Mouse (Mus musculus) limb, embryonic 10.5 days (tissue): Measurements from ENCODE around the gene Mcfd2. TPM values are rescaled to one million over a fixed set of nuclear protein-coding genes. Genes with fewer than 3 reads are reported as not detected.

Experiments used
- DNase-seq: peaks from one replicate; pipeline ENCODE4 v3.0.0-alpha.2; 2017; ENCODE audit warnings: low spot score
- H3K27ac ChIP-seq: fragments of 300-500 bp; sonication (generic); 2 replicates; pipeline ENCODE4 v1.5.1; 2016; ENCODE audit warnings: mild to moderate bottlenecking
- H3K27me3 ChIP-seq: fragments of 300-500 bp; sonication (generic); 2 replicates; pipeline ENCODE4 v1.6.1; 2016; ENCODE audit warnings: low read depth, mild to moderate bottlenecking; ENCODE audit not compliant: poor library complexity, severe bottlenecking
- H3K36me3 ChIP-seq: fragments of 300-500 bp; sonication (generic); 2 replicates; pipeline ENCODE4 v1.6.1; 2016; ENCODE audit warnings: mild to moderate bottlenecking, moderate library complexity
- H3K4me1 ChIP-seq: fragments of 300-500 bp; sonication (generic); 2 replicates; pipeline ENCODE4 v1.6.1; 2016
- H3K4me3 ChIP-seq: fragments of 300-500 bp; sonication (generic); 2 replicates; pipeline ENCODE4 v1.5.1; 2016; ENCODE audit warnings: mild to moderate bottlenecking, moderate library complexity
- H3K9me3 ChIP-seq: fragments of 300-500 bp; sonication (generic); replicated peaks from 2 replicates; pipeline ENCODE4 v1.6.1; 2016; ENCODE audit warnings: mild to moderate bottlenecking
- whole genome bisulfite sequencing: fragments of 180-500 bp; shearing (Covaris S2); methylation state at CpG from one replicate; pipeline ENCODE4 v1.1.7; 2016; 5-methylcytosine and 5-hydroxymethylcytosine counted together
- polyA plus RNA-seq: library from polyadenylated mRNA; unstranded; fragments of >200 nt; fragmentation: Nextera tagmentation; extraction: Ambion mirVana; gene quantifications from 2 replicates; pipeline ENCODE4 v1.2.1, GENCODE M21; 2016

Gene Mcfd2
- polyA plus RNA-seq, 1 experiment from 2014 or later: 76.4 TPM

DNA sequence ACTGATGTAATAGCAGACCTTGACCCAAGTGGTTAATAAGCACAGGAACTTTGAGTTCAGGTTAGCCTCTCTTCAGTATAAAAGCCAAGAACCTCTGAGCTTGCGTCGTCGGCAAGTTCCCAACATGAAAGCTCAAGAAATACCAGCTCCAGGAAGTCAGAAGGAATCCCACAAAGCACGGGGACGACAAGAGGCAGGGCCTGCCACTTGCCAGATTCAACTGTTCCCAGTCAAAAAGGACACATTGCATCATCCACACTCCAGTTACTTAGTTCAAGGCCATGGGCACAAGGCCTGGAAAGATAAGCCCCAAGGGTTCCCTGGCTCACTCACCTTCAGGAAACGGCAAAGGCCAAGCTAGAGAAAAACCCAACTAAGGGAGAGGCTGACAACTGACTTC, 2.3 kb downstream of the Mcfd2 start:
- H3K27ac ChIP-seq: no peak overlapping the region
- peaks cover 58% of the 10 kb centered on the region for H3K36me3 ChIP-seq
- WGBS: 95% methylated on average over 6 of the region's 6 CpGs

DNA sequence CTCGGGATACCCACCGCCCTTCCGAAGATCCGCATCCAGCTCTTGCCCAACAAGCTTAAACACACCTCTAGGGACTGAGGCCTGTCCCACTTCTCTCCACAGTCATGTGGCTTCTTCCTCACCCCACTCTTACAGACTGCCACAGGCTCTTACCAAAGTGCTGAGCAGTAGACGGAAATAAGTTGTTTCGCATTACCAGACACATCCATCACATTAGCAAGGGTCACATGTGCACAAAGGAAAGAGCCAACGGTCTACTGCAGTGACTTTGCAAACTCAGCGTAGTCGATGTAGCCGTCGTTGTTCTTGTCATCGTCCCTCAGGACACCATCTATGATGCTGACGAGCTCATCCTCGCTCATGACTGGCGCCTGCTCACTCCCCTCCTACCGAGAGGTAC, 10.1 kb downstream of the Mcfd2 start:
- 93% methylated on average over 16 of the region's 16 CpGs for WGBS
- Histone ChIP-seq H3K27ac (no peak overlapping the region), H3K4me1 (no peaks in the 10 kb centered on the region), H3K36me3 (peaks cover 79% of the 10 kb centered on the region), H3K9me3 (no peaks in the 10 kb centered on the region), H3K27me3 (no peaks in the 10 kb centered on the region), H3K4me3 (no peak overlapping the region)
- no peak for DNase-seq

More for the DNA sequence above, 2.3 kb downstream of the Mcfd2 start:
- Histone ChIP-seq H3K4me3 (no peak overlapping the region), H3K9me3 (no peaks in the 10 kb centered on the region), H3K4me1 (peaks cover 14% of the 10 kb centered on the region), H3K27me3 (no peaks in the 10 kb centered on the region)
- DNase-seq: no peak

DNA sequence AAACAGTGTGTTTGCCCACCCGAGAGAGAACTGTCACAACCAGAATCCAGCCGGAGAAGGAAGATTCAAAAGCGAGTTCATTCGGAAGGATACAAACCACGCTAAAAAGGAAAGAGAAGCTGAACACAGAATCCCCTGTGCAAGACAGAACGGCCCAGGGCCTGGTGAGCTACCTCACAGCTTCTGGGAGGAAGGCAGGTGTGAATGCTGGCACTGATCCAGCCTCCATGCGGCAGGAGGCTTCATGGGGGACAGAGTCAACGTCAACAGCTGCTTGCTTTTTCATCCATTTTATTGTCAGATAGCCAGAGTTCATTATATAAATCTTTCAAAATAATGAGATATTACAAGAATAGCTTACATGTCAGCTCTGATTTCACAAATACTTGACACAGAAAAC, 11.4 kb downstream of the Mcfd2 start:
- H3K36me3 ChIP-seq: peaks cover 67% of the 10 kb centered on the region
- H3K27me3 ChIP-seq: no peaks in the 10 kb centered on the region
- no peak overlapping the region for H3K4me3 ChIP-seq
- WGBS: 87% methylated on average over 8 of the region's 8 CpGs
- no peaks in the 10 kb centered on the region for H3K9me3 ChIP-seq
- DNase-seq: no peak
- no peaks in the 10 kb centered on the region for H3K4me1 ChIP-seq
- no peak overlapping the region for H3K27ac ChIP-seq

DNA sequence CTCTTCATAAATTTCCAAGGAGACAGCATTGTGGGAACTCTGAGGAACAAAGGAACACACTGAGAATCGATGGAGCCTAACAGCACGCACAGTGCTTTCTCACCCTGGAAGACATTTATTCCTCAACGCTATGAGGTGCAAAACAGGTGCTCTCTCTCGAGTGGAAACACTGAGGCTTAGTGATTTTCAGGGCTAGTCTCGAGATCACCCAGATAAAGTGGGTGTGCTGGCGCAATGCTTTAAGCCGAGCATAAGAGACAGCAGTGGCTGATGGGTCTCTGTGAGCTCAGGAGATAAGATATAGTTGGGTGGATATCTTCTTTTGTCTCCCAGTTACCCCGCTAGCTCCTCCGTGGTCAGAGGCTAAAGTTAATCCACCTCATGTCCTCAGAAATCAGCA, 19.6 kb downstream of the Mcfd2 start:
- Histone ChIP-seq H3K9me3 (no peaks in the 10 kb centered on the region), H3K36me3 (no peaks in the 10 kb centered on the region), H3K27ac (no peak overlapping the region), H3K27me3 (no peaks in the 10 kb centered on the region), H3K4me1 (peaks cover 17% of the 10 kb centered on the region), H3K4me3 (no peak overlapping the region)
- DNase-seq: no peak
- 85% methylated on average over 9 of the region's 9 CpGs for WGBS

DNA sequence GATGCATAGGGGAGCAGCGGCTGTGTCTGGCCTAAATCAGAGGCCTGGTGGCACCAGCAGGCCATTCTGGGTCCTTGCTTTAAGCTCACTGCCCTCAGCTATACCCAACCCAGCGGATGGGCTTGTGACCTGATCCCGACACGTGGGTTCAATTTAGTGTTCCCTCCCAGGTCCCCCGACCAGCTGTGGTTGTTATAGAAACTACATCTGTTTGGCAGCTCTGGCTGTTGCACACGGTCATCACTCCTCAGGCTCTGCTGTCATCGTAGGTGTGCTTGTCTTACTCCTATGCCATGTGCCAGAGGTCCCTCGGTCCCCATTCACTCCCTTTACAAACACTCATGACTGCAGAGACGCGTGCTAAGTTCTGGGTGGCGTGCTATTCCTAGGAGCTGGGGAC, 27.9 kb downstream of the Mcfd2 start:
- peaks cover 33% of the 10 kb centered on the region for H3K4me1 ChIP-seq
- peak overlapping the region; percentile 53 for H3K27ac ChIP-seq
- H3K9me3 ChIP-seq: no peaks in the 10 kb centered on the region
- H3K4me3 ChIP-seq: 0 out of 2 replicates have a peak overlapping the region, but pooled peaks have one; percentile 3
- no peaks in the 10 kb centered on the region for H3K36me3 ChIP-seq
- DNase-seq: peak; percentile 75
- WGBS: 57% methylated on average over 11 of the region's 11 CpGs
- H3K27me3 ChIP-seq: no peaks in the 10 kb centered on the region; the same call in 1 of the 2 replicates

DNA sequence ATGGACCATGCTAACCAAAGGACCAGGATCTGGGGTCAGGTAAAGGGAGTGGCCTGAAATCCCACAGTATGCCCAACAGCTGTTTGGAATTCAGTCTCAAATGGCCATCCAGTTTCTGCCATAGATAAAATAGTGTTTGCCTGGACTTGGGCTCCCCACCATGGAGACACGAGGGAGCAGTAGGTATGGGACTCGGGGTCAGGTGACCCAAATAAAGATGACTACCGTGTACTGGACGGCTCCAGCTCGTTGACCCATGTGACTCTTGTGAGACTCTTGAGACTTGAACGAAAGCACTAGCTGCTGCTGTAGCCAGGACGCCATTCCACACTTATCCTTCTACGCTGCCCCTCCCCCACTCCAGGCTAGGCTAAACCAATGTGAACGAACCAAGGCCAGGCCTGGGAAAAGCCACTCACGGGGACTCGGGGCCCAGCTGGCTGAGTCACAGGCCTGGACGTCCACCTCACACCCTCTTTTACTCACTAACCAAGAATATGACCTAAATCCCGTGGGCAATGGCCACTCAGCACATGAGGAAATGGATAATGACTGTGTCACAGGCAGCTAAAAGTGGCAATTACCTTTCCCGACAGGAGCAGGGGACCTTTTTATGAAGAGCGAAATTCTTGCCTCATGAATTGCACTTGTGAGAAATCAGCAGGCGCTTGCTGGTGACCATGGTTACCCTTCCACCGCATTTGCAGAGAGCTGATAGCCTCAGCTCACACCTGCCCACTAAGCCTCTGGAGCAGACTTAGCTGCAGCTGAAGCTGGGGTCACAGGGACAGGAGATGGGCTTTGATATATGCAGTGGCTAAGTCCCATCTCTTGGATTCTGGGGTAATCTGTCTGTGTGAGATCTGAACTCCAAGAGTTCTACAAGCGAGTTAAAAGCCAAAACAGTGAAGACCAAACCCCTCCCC, 28.7 kb downstream of the Mcfd2 start:
- no peaks in the 10 kb centered on the region for H3K9me3 ChIP-seq
- peak overlapping the region; percentile 53 for H3K27ac ChIP-seq
- H3K36me3 ChIP-seq: no peaks in the 10 kb centered on the region
- peaks cover 33% of the 10 kb centered on the region for H3K4me1 ChIP-seq
- H3K27me3 ChIP-seq: no peaks in the 10 kb centered on the region; the same call in 1 of the 2 replicates
- DNase-seq: peak; percentile 81
- WGBS: 34% methylated on average over 18 of the region's 18 CpGs
- peak overlapping the region; percentile 23; the same call in 1 of the 2 replicates for H3K4me3 ChIP-seq

DNA sequence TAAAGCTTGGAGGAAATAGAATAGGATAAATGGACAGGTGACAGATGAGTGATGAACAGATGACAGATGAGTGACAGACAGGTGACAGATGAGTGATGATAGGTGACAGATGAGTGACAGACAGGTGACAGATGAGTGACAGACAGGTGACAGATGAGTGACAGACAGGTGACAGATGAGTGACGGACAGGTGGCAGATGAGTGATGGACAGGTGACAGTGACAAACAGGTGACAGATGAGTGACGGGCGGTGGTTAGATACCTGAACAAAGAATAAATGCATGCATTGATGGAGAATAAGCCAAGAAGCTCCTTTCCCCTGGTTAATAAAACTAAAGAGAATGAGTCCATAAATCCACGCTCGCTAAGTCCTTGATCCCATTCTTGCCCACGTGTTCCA, 30.7 kb downstream of the Mcfd2 start:
- Histone ChIP-seq H3K9me3 (no peaks in the 10 kb centered on the region), H3K27ac (no peak overlapping the region), H3K4me3 (no peak overlapping the region), H3K36me3 (no peaks in the 10 kb centered on the region), H3K27me3 (no peaks in the 10 kb centered on the region; the same call in 1 of the 2 replicates), H3K4me1 (peaks cover 31% of the 10 kb centered on the region)
- 92% methylated on average over 6 of the region's 6 CpGs for WGBS
- no peak for DNase-seq

DNA sequence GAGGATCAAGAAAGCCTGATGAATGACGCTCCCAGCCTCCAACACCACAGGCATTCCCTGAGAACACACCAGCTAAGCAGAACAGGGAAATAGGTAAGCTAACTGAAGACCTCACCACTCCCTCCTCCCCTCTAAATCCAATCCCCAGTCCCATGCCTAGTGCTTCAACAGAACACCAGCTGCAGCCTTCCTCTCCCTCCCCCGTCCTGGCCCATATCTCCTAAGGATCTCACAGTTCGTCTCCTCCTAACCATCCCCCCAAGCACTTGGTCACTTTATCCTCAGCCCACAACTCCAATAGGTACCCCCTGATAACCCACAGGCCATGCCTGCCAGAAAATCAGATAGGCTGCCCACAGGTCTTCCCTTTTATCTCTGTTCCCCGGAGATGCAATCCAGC, 37.9 kb downstream of the Mcfd2 start:
- H3K4me3 ChIP-seq: no peak overlapping the region
- H3K4me1 ChIP-seq: peaks cover 11% of the 10 kb centered on the region
- H3K27ac ChIP-seq: no peak overlapping the region
- no peaks in the 10 kb centered on the region for H3K27me3 ChIP-seq
- WGBS: 71% methylated on average over 4 of the region's 4 CpGs
- no peaks in the 10 kb centered on the region for H3K36me3 ChIP-seq
- H3K9me3 ChIP-seq: no peaks in the 10 kb centered on the region
- no peak for DNase-seq

DNA sequence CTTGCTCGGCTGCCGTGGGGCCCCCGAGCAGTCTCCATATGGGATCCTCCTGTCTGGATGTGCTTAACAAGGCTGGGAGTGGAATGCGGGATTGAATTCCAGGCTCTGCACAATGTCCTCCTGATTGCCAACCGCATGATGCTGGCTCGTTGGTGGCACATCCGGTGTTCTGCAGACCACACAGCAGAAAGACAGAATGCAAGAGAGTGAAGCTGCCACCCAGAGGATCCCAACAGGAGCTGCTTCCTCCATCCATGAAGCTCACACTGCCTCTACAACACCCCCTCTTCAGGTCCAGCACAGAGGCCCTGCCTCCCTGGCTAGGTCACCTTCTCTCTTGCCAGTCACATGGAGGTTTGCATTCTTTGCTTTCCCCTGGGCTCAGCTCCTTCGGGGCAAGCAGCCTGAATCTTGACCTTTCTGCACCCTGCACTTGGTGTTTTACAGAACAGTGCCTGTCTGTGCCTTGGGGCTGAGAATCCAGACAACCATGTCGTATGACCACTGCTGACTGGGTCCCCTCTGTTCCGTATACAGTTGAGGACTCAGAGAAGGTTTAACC, 39.6 kb downstream of the Mcfd2 start:
- 59% methylated on average over 10 of the region's 10 CpGs for WGBS
- no peak for DNase-seq
- H3K27ac ChIP-seq: no peak overlapping the region

DNA sequence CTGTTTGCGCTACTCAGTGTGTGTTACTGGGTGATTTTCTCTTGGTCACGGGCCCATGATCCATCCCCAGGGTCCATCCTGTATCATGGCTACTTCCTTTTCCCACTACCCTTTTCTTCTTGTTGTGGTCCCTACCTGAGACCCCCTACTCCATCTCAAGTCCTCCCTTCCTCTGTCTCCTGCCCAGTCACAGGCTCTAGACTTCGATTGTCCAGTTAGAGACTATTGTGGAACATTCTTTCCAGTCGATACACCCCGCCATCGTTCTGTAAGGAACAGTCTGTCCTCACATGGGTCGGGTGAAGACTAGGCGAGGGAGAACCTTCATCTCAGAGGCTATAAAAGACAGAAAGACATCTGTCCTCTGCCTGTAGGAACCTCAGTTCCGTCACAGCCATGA, 40.4 kb downstream of the Mcfd2 start:
- H3K9me3 ChIP-seq: no peaks in the 10 kb centered on the region
- no peak overlapping the region for H3K27ac ChIP-seq
- H3K36me3 ChIP-seq: no peaks in the 10 kb centered on the region
- no peaks in the 10 kb centered on the region for H3K27me3 ChIP-seq
- DNase-seq: no peak
- 93% methylated on average over 9 of the region's 9 CpGs for WGBS
- peaks cover 11% of the 10 kb centered on the region for H3K4me1 ChIP-seq
- no peak overlapping the region for H3K4me3 ChIP-seq

More for the DNA sequence above, 39.6 kb downstream of the Mcfd2 start:
- Histone ChIP-seq H3K4me1 (peaks cover 11% of the 10 kb centered on the region), H3K9me3 (no peaks in the 10 kb centered on the region), H3K4me3 (no peak overlapping the region), H3K27me3 (no peaks in the 10 kb centered on the region), H3K36me3 (no peaks in the 10 kb centered on the region)

DNA sequence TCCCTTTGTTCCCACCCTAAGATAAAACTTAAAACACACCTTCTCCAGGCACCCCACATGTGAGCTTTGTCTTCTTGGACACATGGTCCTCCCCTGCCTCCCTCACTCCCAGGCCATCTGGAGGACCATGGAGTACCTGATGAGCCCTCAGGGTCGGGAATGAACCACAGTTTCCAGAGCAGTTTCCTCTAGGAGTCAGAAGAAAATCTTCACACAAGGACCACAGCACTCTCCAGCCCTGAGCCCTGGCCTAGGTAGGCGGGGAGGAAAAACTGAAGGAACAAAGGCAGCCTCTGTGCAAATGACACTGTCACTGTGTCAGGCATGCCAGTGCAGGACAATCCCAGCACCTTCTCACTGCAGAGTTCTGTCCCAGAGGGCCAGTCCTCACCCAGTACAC, 41.3 kb downstream of the Mcfd2 start:
- Histone ChIP-seq H3K4me3 (no peak overlapping the region), H3K27me3 (no peaks in the 10 kb centered on the region), H3K36me3 (no peaks in the 10 kb centered on the region), H3K4me1 (peaks cover 11% of the 10 kb centered on the region), H3K27ac (no peak overlapping the region), H3K9me3 (no peaks in the 10 kb centered on the region)
- WGBS: 72% methylated on average over 2 of the region's 2 CpGs
- DNase-seq: no peak

DNA sequence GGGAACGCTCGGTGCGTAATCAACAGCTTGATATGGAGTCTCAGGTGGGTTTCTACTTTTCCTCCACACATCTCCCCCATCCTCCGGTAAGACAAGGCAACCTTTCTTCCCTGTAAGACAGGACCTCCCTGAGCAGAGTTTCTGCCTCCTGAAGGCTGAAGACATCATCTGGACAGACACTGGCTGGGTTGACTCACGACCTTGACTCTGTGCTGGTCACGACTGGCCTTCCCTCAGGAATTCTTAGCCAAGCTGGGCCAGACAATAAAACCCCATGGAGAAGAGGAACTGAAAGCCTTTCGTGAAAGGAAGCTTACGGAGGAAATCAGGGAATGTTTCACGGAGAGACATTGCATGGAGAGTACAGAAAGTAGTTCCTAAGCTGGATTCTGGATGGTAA, 46.3 kb downstream of the Mcfd2 start:
- Histone ChIP-seq H3K27me3 (no peaks in the 10 kb centered on the region), H3K27ac (no peak overlapping the region), H3K36me3 (no peaks in the 10 kb centered on the region), H3K4me3 (no peak overlapping the region), H3K9me3 (no peaks in the 10 kb centered on the region), H3K4me1 (no peaks in the 10 kb centered on the region)
- no peak for DNase-seq
- 89% methylated on average over 9 of the region's 9 CpGs for WGBS

DNA sequence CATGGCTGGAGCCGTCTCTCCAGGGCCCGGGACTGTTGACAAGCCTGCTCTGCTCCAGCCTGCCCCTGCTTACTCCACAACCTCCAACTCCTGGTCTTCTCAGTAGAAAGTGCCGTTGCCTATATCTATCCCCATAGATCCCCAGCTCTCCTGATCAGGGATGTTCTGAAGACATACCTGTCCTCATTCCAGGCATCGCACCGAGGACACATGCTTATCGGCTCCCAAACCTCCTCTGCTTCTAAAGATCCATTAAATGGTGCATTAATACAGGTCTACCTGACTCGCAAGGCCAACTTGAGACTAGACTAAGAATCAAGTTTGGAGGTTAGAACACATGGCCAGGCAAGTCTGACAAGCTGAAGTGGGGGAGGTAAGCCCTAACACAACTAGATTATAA, 51.2 kb downstream of the Mcfd2 start:
- no peak overlapping the region for H3K4me3 ChIP-seq
- no peak overlapping the region for H3K27ac ChIP-seq
- no peaks in the 10 kb centered on the region for H3K36me3 ChIP-seq
- no peaks in the 10 kb centered on the region for H3K27me3 ChIP-seq
- 89% methylated on average over 7 of the region's 7 CpGs for WGBS
- no peaks in the 10 kb centered on the region for H3K9me3 ChIP-seq
- H3K4me1 ChIP-seq: no peaks in the 10 kb centered on the region
- no peak for DNase-seq
